Mouse (Mus musculus) MEL (cell line): ENCODE measurements around the gene Mprip. TPM values are rescaled to one million over a fixed set of nuclear protein-coding genes. Genes with fewer than 3 reads are reported as not detected.

Experiments
- DNase-seq: peaks from one replicate; pipeline ENCODE4 v3.0.0; 2011; ENCODE audit warnings: low read depth, low spot score
- H3K27ac ChIP-seq: 2 replicates; pipeline ENCODE4 v1.5.1; 2012; ENCODE audit warnings: low read depth, mild to moderate bottlenecking, control low read depth, low read length, moderate library complexity; ENCODE audit not compliant: control insufficient read depth
- H3K27me3 ChIP-seq, 2 experiments: fragments of 150-350 bp in 1 of 2; sonication (generic) in 1 of 2; 2 replicates each; pipeline ENCODE4 v1.6.1; 2012; ENCODE audit warnings: low read length in 2 of 2, mild to moderate bottlenecking in 2 of 2, improper control_type of control experiment in 1 of 2, moderate library complexity in 1 of 2; ENCODE audit not compliant: insufficient read depth in 2 of 2, control insufficient read depth in 1 of 2
- H3K36me3 ChIP-seq, 2 experiments: 2 replicates each; pipeline ENCODE4 v1.6.1; 2012 to 2014; ENCODE audit warnings: low read length in 2 of 2, improper control_type of control experiment in 1 of 2, inconsistent platforms in 1 of 2, mild to moderate bottlenecking in 1 of 2; ENCODE audit not compliant: insufficient read depth in 2 of 2, control insufficient read depth in 1 of 2
- H3K4me1 ChIP-seq, 2 experiments: fragments of 150-350 bp in 1 of 2; sonication (generic) in 1 of 2; 2 replicates each; pipeline ENCODE4 v1.6.1; 2012; ENCODE audit warnings: low read length in 2 of 2, improper control_type of control experiment in 1 of 2, mild to moderate bottlenecking in 1 of 2; ENCODE audit not compliant: insufficient read depth in 2 of 2, control insufficient read depth in 1 of 2
- H3K4me3 ChIP-seq, 2 experiments: fragments of 150-350 bp in 1 of 2; sonication (generic) in 1 of 2; 2 replicates each; pipeline ENCODE4 v1.5.1; 2012; ENCODE audit warnings: low read depth in 2 of 2, low read length in 2 of 2, mild to moderate bottlenecking in 2 of 2, moderate library complexity in 2 of 2, control low read depth in 1 of 2, improper control_type of control experiment in 1 of 2; ENCODE audit not compliant: control insufficient read depth in 1 of 2, insufficient read depth in 1 of 2
- H3K79me2 ChIP-seq: 2 replicates; pipeline ENCODE4 v1.6.1; 2012; ENCODE audit warnings: mild to moderate bottlenecking, low read length, moderate library complexity; ENCODE audit not compliant: control insufficient read depth, poor library complexity, insufficient read depth
- H3K9ac ChIP-seq: 2 replicates; pipeline ENCODE4 v1.6.1; 2012; ENCODE audit warnings: low read depth, mild to moderate bottlenecking, control low read depth, low read length, moderate library complexity; ENCODE audit not compliant: control insufficient read depth, poor library complexity, severe bottlenecking
- H3K9me3 ChIP-seq: fragments of 150-350 bp; sonication (generic); replicated peaks from 2 replicates; pipeline ENCODE4 v1.6.1; 2012; ENCODE audit warnings: mild to moderate bottlenecking, low read length, improper control_type of control experiment, moderate library complexity; ENCODE audit not compliant: insufficient read depth
- BHLHE40 ChIP-seq: IDR thresholded peaks from 2 replicates; pipeline ENCODE4 v1.6.1; 2012; ENCODE audit warnings: low read depth, mild to moderate bottlenecking, inconsistent platforms, low read length, improper control_type of control experiment, borderline replicate concordance
- CTCF ChIP-seq, 3 experiments: IDR thresholded peaks in 2 of 3; conservative IDR thresholded peaks in 1 of 3; 2 replicates each; pipeline ENCODE4 v1.5.1; 2011 to 2012; ENCODE audit warnings: low read length in 3 of 3, low read depth in 2 of 3, mild to moderate bottlenecking in 2 of 3, improper control_type of control experiment in 1 of 3, inconsistent platforms in 1 of 3, mixed read lengths in 1 of 3, moderate library complexity in 1 of 3; ENCODE audit not compliant: control insufficient read depth in 1 of 3, insufficient read depth in 1 of 3, poor library complexity in 1 of 3, severe bottlenecking in 1 of 3
- EP300 ChIP-seq, 2 experiments: IDR thresholded peaks; 2 replicates each; pipeline ENCODE4 v1.6.1; 2011; ENCODE audit warnings: improper control_type of control experiment in 2 of 2, low read length in 2 of 2, low read depth in 1 of 2, mild to moderate bottlenecking in 1 of 2
- GATA1 ChIP-seq: IDR thresholded peaks from 2 replicates; pipeline ENCODE4 v1.6.1; 2011; ENCODE audit warnings: low read depth, low read length, improper control_type of control experiment
- KAT2A ChIP-seq: conservative IDR thresholded peaks from 2 replicates; pipeline ENCODE4 v1.6.1; 2012; ENCODE audit warnings: low read depth, low read length, improper control_type of control experiment, inconsistent platforms
- MAZ ChIP-seq: IDR thresholded peaks from 2 replicates; pipeline ENCODE4 v1.6.1; 2012; ENCODE audit warnings: low read depth, mild to moderate bottlenecking, inconsistent platforms, low read length, improper control_type of control experiment
- MYB ChIP-seq: IDR thresholded peaks from 2 replicates; pipeline ENCODE4 v1.6.1; 2011; ENCODE audit warnings: mild to moderate bottlenecking, low read depth, low read length, improper control_type of control experiment
- MYC ChIP-seq: IDR thresholded peaks from 2 replicates; pipeline ENCODE4 v1.6.1; 2011; ENCODE audit warnings: low read depth, mild to moderate bottlenecking, low read length, improper control_type of control experiment, moderate library complexity
- POLR2A ChIP-seq, 2 experiments: IDR thresholded peaks; 2 replicates each; pipeline ENCODE4 v1.6.1; 2011 to 2012; ENCODE audit warnings: low read length in 2 of 2, mild to moderate bottlenecking in 2 of 2, control low read depth in 1 of 2, improper control_type of control experiment in 1 of 2, low read depth in 1 of 2, moderate library complexity in 1 of 2; ENCODE audit not compliant: control insufficient read depth in 1 of 2, insufficient read depth in 1 of 2, poor library complexity in 1 of 2
- RAD21 ChIP-seq: IDR thresholded peaks from 2 replicates; pipeline ENCODE4 v1.6.1; 2011; ENCODE audit warnings: mild to moderate bottlenecking, low read depth, low read length, improper control_type of control experiment
- RCOR1 ChIP-seq: IDR thresholded peaks from 2 replicates; pipeline ENCODE4 v1.6.1; 2012; ENCODE audit warnings: low read depth, mild to moderate bottlenecking, inconsistent platforms, low read length, improper control_type of control experiment
- SIN3A ChIP-seq: IDR thresholded peaks from 2 replicates; pipeline ENCODE4 v1.6.1; 2012; ENCODE audit warnings: low read length, improper control_type of control experiment, inconsistent platforms
- TAL1 ChIP-seq: IDR thresholded peaks from 2 replicates; pipeline ENCODE4 v1.6.1; 2012; ENCODE audit warnings: mild to moderate bottlenecking, inconsistent platforms, low read length, moderate library complexity, mixed read lengths
- USF1 ChIP-seq: IDR thresholded peaks from 2 replicates; pipeline ENCODE4 v1.6.1; 2014; ENCODE audit warnings: low read depth, mild to moderate bottlenecking, inconsistent platforms, low read length, improper control_type of control experiment, moderate library complexity
- USF2 ChIP-seq, 2 experiments: IDR thresholded peaks; 2 replicates each; pipeline ENCODE4 v1.6.1; 2011 to 2012; ENCODE audit warnings: improper control_type of control experiment in 2 of 2, low read length in 2 of 2, borderline replicate concordance in 1 of 2, inconsistent platforms in 1 of 2, low read depth in 1 of 2, mild to moderate bottlenecking in 1 of 2; ENCODE audit not compliant: insufficient read depth in 1 of 2
- ZKSCAN1 ChIP-seq: IDR thresholded peaks from 2 replicates; pipeline ENCODE4 v1.6.1; 2012; ENCODE audit warnings: low read depth, mild to moderate bottlenecking, inconsistent platforms, low read length, improper control_type of control experiment, moderate library complexity
- ZMIZ1 ChIP-seq: IDR thresholded peaks from 2 replicates; pipeline ENCODE4 v1.6.1; 2012; ENCODE audit warnings: low read depth, mild to moderate bottlenecking, inconsistent platforms, low read length, improper control_type of control experiment, moderate library complexity
- ZNF384 ChIP-seq: IDR thresholded peaks from 2 replicates; pipeline ENCODE4 v1.6.1; 2012; ENCODE audit warnings: low read depth, mild to moderate bottlenecking, inconsistent platforms, low read length, improper control_type of control experiment
- polyA plus RNA-seq, 2 experiments: library from polyadenylated mRNA; stranded (reverse) in 1 of 2; unstranded in 1 of 2; fragments of >175 nt in 1 of 2; fragments of >200 nt in 1 of 2; gene quantifications; 2 replicates each; pipeline versions ENCODE4 v1.2.1 to v1.2.4; 2012; ENCODE audit warnings: low replicate concordance in 2 of 2, low read depth in 1 of 2; ENCODE audit not compliant: insufficient read length in 2 of 2, insufficient read depth in 1 of 2, missing spikeins in 1 of 2
- total RNA-seq: library from RNA; depleted of rRNA; stranded (reverse); fragments of 300-350 nt; gene quantifications from 2 replicates; pipeline ENCODE4 v1.2.3, GENCODE M21; 2012

Gene Mprip
- total and polyA plus RNA-seq, 3 experiments: 103 to 174 (median 142) TPM

- Histone ChIP-seq H3K9me3 (no peaks in the 10 kb centered on the region), H3K4me1 (no peaks in the 10 kb centered on the region), H3K27ac (no peak overlapping the region), H3K4me3 (no peak overlapping the region), H3K36me3 (peaks cover 0 to 33% of the 10 kb centered on the region in 2 experiments; a peak in 2 of 4 replicates), H3K9ac (no peak overlapping the region), H3K27me3 (no peaks in the 10 kb centered on the region), H3K79me2 (peaks cover under 1% of the 10 kb centered on the region; the same call in 1 of the 2 replicates)
- TF ChIP-seq MYC (no peak), EP300 (IDR thresholded peaks at IDR 0.05; ENCODE audit: low read depth in 1 of 2, low read length in 2 of 2) (no peak), ZMIZ1 (no peak), MAZ (no peak), CTCF (IDR thresholded peaks at IDR 0.05 in 2 of 3, conservative IDR thresholded peaks at IDR 0.05 in 1 of 3; ENCODE audit: control insufficient read depth in 1 of 3, insufficient read depth in 1 of 3, low read depth in 2 of 3, low read length in 3 of 3, poor library complexity in 1 of 3, severe bottlenecking in 1 of 3) (no peak), TAL1 (no peak), ZKSCAN1 (no peak), POLR2A (IDR thresholded peaks at IDR 0.05; ENCODE audit: control insufficient read depth in 1 of 2, insufficient read depth in 1 of 2, low read depth in 1 of 2, low read length in 2 of 2, poor library complexity in 1 of 2) (no peak), USF1 (no peak), SIN3A (no peak), RCOR1 (no peak), KAT2A (no peak)
- no peak for DNase-seq
Observed at GRCm38 (mm10) chr11:59801881-59802280, 140.8 kb downstream of the Mprip start.

- TF ChIP-seq RAD21 (no peak), GATA1 (no peak), SIN3A (no peak), MYB (no peak), USF2 (IDR thresholded peaks at IDR 0.05; ENCODE audit: borderline replicate concordance in 1 of 2, insufficient read depth in 1 of 2, low read depth in 1 of 2, low read length in 2 of 2) (no peak), BHLHE40 (no peak), ZNF384 (no peak), ZMIZ1 (no peak)
- TF ChIP-seq, all 39 proteins: peak for 0
- Histone ChIP-seq H3K27me3 (no peaks in the 10 kb centered on the region), H3K9ac (no peak overlapping the region), H3K36me3 (peaks cover 2 to 28% of the 10 kb centered on the region in 2 experiments), H3K4me3 (no peak overlapping the region), H3K27ac (no peak overlapping the region), H3K4me1 (peaks cover 0 to 2% of the 10 kb centered on the region in 2 experiments; a peak in 2 of 4 replicates), H3K79me2 (peaks cover 5% of the 10 kb centered on the region), H3K9me3 (no peaks in the 10 kb centered on the region)
- DNase-seq: no peak
Observed at GRCm38 (mm10) chr11:59803516-59803915, 142.4 kb downstream of the Mprip start.
